Mouse (Mus musculus) CD4-positive, CD25-positive, alpha-beta regulatory T cell, adult 2 months (primary cell): Measurements from ENCODE around the gene Xpo6.

Source experiments
- DNase-seq: peaks from one replicate; pipeline ENCODE4 v3.0.0-alpha.2; 2012; ENCODE audit warnings: low read depth, low spot score

Xpo6 gene

GRCm38 (mm10) chr7:126194175-126194574, 6.1 kb downstream of the Xpo6 start:
- no peak for DNase-seq

- DNase-seq, result no peak
Measured at GRCm38 (mm10) chr7:126191471-126191870, 8.8 kb downstream of the Xpo6 start.

GRCm38 (mm10) chr7:126189517-126189916, 10.8 kb downstream of the Xpo6 start:
- DNase-seq, result no peak

- no peak for DNase-seq
Measured at GRCm38 (mm10) chr7:126185999-126186398, 14.3 kb downstream of the Xpo6 start.

DNA sequence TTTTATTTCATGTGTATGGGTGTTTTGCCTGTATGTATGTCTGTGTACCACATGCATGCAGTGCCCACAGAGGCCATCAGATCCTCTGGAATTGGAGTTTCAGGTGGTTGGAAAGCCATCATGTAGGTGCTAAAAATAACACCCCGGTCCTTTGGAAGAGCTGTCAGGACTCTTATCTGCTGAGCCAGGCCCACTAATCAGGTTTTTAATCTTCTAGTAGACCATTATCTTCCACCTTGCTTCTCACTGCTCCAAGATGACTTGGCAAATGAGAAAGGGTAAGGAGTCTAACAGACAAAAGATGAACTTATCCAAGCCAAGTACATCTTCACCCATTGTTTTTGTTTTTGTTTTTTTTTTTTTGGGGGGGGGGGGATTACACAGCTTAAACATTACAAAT, 16.7 kb downstream of the Xpo6 start:
- DNase-seq, result no peak

DNA sequence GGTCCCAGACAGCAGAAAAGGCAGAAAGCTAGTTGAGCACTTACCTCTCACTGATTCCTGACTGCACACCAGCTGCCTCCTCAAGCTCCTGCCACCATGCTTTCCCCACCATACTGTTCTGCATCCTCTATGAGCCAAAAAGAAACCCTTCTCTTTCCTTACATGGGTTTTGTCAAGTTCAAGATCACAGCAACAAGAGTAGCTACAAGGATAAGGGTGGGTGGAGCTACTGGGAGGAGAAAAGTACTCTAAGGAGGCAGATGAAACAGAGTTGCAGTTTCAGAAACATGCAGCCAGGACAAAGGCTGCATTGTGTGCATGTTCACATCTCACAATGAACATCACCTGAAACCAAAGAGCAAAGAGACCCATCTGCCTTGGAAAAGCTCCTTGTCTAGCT, 18.8 kb downstream of the Xpo6 start:
- peak; percentile 44 for DNase-seq

GRCm38 (mm10) chr7:126180956-126181355, 19.3 kb downstream of the Xpo6 start:
- peak; percentile 81 for DNase-seq

DNA sequence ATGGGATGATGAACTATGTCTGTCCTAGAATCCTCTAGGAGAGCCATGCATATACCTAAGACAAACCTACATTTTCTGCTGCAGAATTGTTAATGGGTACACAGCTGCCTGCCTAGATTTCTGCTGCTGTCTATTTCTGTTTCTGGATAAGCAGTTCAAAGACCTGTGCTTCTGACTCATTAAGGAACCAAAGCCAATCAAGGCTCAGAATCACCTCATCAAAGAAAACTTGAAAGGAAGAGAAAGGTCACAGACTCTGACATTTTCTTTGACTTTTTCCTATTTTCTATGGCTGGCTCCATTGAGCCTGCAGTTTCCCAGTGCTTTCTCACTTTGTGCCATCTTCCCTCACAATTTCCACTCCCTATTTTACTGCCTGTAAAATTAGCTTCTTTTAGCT, 21.5 kb downstream of the Xpo6 start:
- peak; percentile 76 for DNase-seq

- DNase-seq, result peak; percentile 51
Measured at GRCm38 (mm10) chr7:126175999-126176398, 24.3 kb downstream of the Xpo6 start.

DNA sequence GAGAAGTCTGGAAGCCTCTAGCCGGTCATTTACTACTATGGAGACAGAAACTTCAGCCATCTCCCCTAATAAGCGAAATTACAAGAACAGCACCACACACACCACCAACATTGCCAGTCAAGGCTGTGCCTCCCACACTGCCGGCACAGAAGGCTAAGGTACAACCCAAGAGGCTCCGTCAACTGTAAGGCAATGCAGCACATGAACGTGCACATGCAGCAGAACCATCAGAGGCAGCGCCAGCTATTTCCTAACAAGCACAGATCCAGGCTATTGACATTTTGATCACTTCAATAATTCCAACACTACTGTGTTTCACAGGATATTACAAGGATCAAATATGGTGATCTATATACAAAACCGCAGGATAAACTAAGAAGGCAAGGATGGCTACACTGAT, 24.8 kb downstream of the Xpo6 start:
- no peak for DNase-seq

- no peak for DNase-seq
Measured at GRCm38 (mm10) chr7:126174863-126175262, 25.4 kb downstream of the Xpo6 start.

GRCm38 (mm10) chr7:126172001-126172400, 28.3 kb downstream of the Xpo6 start:
- DNase-seq, result no peak

DNA sequence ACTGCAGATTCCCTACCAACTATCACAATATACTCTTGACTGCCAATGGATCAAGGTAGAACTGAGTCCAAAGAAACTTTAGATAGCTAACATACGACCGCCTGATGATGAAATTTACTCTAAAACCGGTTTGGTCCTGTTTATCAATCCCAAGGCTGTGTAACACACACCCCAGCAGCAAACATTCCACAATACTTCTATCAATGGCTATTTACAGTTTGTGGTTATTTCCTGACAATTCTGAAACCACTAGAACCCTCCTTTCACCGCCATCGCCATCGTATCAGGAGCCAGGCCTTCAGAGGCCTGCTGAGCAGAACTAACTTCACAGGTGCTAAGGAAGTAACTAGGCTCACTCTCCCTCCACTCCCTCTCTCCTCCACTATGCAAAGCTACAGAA, 31.7 kb downstream of the Xpo6 start:
- DNase-seq, result no peak

GRCm38 (mm10) chr7:126167426-126167825, 32.9 kb downstream of the Xpo6 start:
- no peak for DNase-seq

DNA sequence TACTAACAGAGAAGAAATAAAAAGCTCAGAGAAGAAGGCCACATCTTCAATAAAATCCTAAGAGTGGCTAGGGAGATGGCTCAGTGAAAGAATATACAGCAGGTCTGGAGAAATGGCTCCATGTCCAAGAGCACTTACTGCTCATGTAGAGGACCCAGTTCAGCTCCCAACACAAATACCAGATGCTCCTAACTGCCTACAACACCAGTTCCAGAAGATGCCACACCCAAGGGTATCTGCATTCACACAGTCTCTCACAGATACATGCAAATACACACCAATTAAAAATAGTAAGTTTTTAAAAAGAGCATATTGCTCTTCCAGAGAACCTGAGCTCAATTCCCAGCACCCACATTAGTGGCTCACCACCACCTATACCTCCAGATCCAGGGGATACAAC, 33.7 kb downstream of the Xpo6 start:
- no peak for DNase-seq

DNA sequence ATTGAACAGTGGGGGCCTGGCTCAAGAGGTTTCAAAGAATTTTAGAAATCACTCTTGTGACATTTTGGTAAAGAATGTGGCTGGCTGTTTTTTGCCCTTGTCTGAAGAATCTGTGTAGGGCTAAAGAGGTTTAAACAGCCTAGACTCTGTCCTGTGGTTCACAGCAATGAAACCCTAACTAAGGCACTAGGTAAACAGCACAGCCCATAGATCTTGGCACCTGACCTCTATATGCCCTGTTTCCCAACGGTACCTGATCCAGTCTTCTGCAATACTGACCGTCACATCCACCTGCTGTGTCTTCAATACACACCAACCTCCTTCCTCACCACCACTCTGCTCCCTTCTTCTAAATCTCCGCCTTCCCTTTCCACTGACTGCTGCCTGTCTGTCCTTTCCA, 42.1 kb downstream of the Xpo6 start:
- no peak for DNase-seq

- no peak for DNase-seq
Measured at GRCm38 (mm10) chr7:126155746-126156145, 44.6 kb downstream of the Xpo6 start.

GRCm38 (mm10) chr7:126154731-126155130, 45.6 kb downstream of the Xpo6 start:
- no peak for DNase-seq

GRCm38 (mm10) chr7:126152324-126152723, 48.0 kb downstream of the Xpo6 start:
- DNase-seq, result no peak

DNA sequence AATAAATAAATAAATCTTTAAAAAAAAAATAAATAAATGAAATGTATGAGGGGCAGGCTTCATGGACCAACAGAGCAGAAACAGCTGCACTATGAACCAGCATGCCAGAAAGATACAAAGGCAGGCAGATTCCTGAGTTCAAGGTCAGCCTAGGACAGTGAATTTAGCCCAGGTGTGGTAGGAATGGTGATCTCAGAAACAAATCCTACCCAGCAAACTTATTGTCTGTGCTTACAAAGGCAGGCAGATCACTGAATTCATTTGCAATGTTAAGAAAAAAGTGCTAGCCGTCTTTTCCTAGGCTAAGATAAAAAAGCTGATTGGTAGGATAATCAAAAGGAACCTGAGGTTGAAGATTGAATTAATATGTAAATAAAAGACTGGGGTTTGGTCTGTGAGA, 54.1 kb downstream of the Xpo6 start:
- DNase-seq, result no peak

DNA sequence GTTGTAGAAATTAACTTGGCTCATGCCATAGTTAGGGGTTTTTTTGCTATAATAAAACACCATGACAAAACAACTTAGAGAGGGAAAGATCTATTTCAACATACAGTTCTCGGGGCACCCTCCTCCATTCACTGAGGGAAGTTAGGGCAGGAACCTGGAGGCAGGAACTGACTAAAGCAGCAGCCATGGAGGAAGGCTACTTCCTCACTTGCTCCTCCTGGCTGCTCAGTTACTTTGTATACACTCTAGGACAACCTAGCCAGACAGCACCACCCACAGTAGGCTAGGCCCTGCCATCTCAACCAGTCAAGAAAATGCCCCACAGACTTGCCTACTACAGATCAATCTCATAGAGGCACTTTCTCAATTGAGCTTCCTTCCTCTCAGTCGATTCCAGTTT, 55.9 kb downstream of the Xpo6 start:
- no peak for DNase-seq

- no peak for DNase-seq
Measured at GRCm38 (mm10) chr7:126137850-126138249, 62.5 kb downstream of the Xpo6 start.

- no peak for DNase-seq
Measured at GRCm38 (mm10) chr7:126135391-126135790, 64.9 kb downstream of the Xpo6 start.

DNA sequence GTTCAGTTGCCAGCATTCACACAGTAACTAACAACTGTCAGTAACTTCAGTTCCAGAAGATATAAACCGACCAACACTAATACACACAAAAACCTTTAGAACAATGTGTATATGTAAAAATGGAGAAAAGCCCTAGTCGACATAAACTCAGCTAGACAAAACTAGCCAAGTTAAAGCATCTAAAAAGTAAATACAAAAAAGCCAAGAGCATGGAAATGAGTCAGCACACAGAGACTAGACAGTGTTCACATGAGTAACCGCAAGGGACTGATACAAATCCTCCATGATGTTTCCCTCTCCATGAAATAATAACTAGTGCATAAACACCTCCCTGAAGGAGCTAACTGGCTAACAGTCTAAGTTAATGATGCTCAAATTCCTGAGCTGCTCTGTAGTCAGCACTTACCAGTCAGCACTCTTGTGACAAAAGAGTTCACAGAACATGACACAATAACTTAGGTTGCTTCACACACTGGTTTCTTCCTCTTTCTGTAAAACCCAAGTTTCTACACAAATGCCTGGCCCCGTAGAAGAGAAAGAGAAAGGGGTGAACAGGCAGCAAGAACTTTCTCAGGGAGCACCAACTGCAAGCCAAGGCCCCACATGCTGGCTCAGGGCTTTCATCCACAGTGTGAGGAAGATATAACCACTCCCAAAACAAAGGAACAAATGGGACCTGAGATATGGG, 65.5 kb downstream of the Xpo6 start:
- DNase-seq, result no peak
